Mouse (Mus musculus): ENCODE measurements around the gene Gm45208. TPM values are rescaled to one million over a fixed set of nuclear protein-coding genes. Genes with fewer than 3 reads are reported as not detected.

Gene Gm45208
- total RNA-seq, 2 experiments from 2014 or later, result not detected

DNA sequence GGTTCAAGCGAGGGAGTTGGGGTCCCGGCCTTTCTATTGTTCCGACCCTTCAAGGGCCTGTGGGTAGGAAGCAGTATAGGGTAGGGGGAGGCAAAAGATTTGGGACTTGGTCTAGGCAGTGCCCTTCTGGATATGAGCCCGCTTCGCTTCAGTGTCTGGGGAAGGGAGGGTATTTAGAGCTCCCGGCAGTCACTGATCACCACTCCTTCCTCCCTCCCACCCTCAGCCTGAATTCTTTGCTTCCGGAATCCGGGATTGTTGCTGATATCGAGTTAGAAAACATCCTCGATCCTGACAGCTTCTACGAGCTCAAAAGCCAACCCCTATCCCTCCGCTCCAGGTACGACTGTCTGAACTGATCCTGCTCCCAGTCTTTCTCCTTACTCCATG lies 43.2 kb downstream of the Gm45208 start:
- no peak for ATAC-seq (replicated peaks; ENCODE audit: low FRiP score, poor library complexity, severe bottlenecking)

DNA sequence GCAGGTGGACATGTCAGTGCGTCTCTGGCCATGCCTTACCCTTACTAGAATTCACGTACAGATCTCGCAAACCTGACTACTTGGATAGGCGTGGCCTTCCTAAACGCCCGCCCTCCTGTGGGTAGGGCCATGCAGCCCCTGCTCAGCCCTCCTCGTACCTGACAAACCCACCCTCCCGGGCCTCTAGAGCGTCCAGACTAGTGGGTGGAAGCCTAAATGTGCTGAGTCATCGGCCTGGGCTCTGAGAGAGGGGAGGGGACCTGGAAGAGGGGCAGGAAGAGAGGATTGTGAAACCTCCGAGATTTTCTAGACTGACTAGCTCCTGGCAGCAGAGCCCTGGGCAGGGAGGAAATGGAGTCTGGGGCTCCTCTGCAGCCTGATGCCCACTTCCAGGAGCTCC lies 43.7 kb downstream of the Gm45208 start:
- no peak for ATAC-seq (replicated peaks; ENCODE audit: low FRiP score, poor library complexity, severe bottlenecking)

GRCm38 (mm10) chrX:7769302-7770017 lies 47.4 kb downstream of the Gm45208 start:
- peak; percentile 72 for ATAC-seq (replicated peaks; ENCODE audit: low FRiP score, poor library complexity, severe bottlenecking)

DNA sequence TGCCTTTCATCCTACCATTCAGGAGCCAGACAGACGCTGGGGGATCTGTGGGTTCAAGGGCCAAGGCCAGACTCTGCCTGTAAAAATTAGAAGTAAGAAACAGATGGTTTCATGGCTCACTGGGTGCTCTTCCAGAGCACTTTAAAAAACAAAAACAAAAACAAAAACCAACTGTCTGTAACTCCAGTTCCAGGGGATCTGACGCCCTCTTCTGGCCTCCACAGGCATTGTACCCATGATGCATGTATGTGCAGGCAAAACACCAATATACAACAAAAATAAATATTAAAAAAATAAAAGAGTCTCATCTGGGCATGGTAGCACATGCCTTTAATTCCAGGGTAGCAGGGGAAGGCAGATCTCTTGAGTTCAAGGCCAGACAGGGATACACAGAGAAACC lies 50.7 kb downstream of the Gm45208 start:
- ATAC-seq (replicated peaks; ENCODE audit: low FRiP score, poor library complexity, severe bottlenecking), result no peak

GRCm38 (mm10) chrX:7775501-7776205 lies 53.6 kb downstream of the Gm45208 start:
- ATAC-seq (replicated peaks; ENCODE audit: low FRiP score, poor library complexity, severe bottlenecking), result no peak

- ATAC-seq (replicated peaks; ENCODE audit: low FRiP score, poor library complexity, severe bottlenecking), result peak; percentile 73
Measured at GRCm38 (mm10) chrX:7776329-7777082, 54.5 kb downstream of the Gm45208 start.

DNA sequence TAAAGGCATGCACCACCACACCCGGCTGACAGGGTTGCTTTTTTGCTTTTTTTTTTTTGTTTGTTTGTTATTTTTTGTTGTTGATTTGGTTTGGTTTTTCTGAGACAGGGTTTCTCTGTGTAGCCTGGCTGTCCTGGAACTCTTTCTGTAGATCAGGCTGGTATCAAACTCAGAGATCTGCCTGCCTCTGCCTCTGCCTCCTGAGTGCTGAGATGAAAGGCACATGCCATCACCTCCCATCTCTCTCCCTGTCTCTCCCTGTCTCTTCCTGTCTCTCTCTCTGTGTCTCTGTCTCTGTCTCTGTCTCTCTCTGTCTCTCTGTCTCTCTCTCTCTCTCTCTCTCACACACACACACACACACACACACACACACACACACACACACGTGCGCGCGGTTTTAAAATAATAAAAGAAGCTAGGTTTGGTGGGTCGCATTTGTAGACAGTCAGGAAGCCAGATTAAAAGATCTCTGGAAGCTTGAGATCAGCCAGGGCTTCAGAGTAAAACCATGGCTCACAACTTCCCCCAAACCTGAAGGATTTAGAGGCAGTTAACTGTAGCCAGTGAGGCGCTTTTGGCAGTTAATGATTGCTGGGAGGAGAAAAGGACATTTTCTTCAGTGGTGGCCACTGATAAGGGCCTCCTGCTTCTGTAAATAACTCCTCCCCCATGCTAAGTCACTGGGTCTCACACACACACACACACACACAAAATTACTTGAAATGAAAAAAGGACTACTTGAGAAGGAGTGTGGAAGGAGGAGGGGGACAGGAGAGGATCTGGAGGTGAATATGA lies 56.6 kb downstream of the Gm45208 start:
- ATAC-seq (replicated peaks; ENCODE audit: low FRiP score, poor library complexity, severe bottlenecking), result peak; percentile 97

DNA sequence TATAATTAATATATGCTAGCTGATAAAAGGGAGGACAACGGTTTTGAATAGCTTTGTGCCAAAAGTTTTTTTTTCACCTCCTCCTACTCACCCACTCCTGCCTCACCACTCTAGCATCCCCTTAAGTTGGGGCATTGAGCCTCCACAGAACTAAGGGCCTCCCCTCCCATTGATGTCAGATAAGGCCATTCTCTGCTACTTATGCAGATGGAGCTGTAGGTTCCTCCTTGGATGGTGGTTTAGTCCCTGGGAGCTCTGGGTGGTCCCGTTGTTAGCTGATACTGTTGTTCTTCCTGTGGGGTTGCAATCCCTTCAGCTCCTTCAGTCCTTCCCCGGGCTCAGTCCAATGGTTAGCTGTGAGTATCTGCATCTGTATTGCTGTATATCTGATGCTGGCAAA lies 57.2 kb downstream of the Gm45208 start:
- peak; percentile 53; the same call in 1 of the 2 replicates for ATAC-seq (replicated peaks; ENCODE audit: low FRiP score, poor library complexity, severe bottlenecking)

Other genes starting within 250 kb of the Gm45208 start
- gene Foxp3, start 148.6 kb upstream of the Gm45208 start, total RNA-seq (2015; ENCODE audit: low replicate concordance), result 2.2 and 3.8 TPM in 2 replicates
- not detected in 2 replicates for gene Foxp3, start 148.6 kb upstream of the Gm45208 start, total RNA-seq (2017; ENCODE audit: low replicate concordance)
- gene Ppp1r3f, start 148.0 kb upstream of the Gm45208 start, total RNA-seq (2015; ENCODE audit: low replicate concordance), result 10.1 TPM in 1 of 2 replicates, not detected in the other
- 0.26 TPM in 1 of 2 replicates, not detected in the other for gene Ppp1r3f, start 148.0 kb upstream of the Gm45208 start, total RNA-seq (2017; ENCODE audit: low replicate concordance)
- 8.6 and 9.2 TPM in 2 replicates for gene Ccdc22, start 116.7 kb upstream of the Gm45208 start, total RNA-seq (2015; ENCODE audit: low replicate concordance)
- gene Ccdc22, start 116.7 kb upstream of the Gm45208 start, total RNA-seq (2017; ENCODE audit: low replicate concordance), result 12.0 and 17.3 TPM in 2 replicates
- gene Cacna1f, start 115.2 kb upstream of the Gm45208 start, total RNA-seq (2015; ENCODE audit: low replicate concordance), result not detected in 2 replicates
- gene Cacna1f, start 115.2 kb upstream of the Gm45208 start, total RNA-seq (2017; ENCODE audit: low replicate concordance), result not detected in 2 replicates
- gene Syp, start 83.8 kb upstream of the Gm45208 start, total RNA-seq (2015; ENCODE audit: low replicate concordance), result not detected in 2 replicates
- gene Syp, start 83.8 kb upstream of the Gm45208 start, total RNA-seq (2017; ENCODE audit: low replicate concordance), result 0.51 TPM in 1 of 2 replicates, not detected in the other
- gene Prickle3, start 65.0 kb upstream of the Gm45208 start, total RNA-seq (2015; ENCODE audit: low replicate concordance), result 0.72 and 1.3 TPM in 2 replicates
- 0.23 and 0.90 TPM in 2 replicates for gene Prickle3, start 65.0 kb upstream of the Gm45208 start, total RNA-seq (2017; ENCODE audit: low replicate concordance)
- 64.6 and 96.2 TPM in 2 replicates for gene Plp2, start 50.9 kb upstream of the Gm45208 start, total RNA-seq (2015; ENCODE audit: low replicate concordance)
- gene Plp2, start 50.9 kb upstream of the Gm45208 start, total RNA-seq (2017; ENCODE audit: low replicate concordance), result 9.6 and 18.7 TPM in 2 replicates
- gene Magix, start 41.0 kb upstream of the Gm45208 start, total RNA-seq (2015; ENCODE audit: low replicate concordance), result not detected in 2 replicates
- not detected in 2 replicates for gene Magix, start 41.0 kb upstream of the Gm45208 start, total RNA-seq (2017; ENCODE audit: low replicate concordance)
- gene Gpkow, start 25.1 kb upstream of the Gm45208 start, total RNA-seq (2015; ENCODE audit: low replicate concordance), result 10.5 and 31.9 TPM in 2 replicates
- gene Gpkow, start 25.1 kb upstream of the Gm45208 start, total RNA-seq (2017; ENCODE audit: low replicate concordance), result 12.6 and 25.0 TPM in 2 replicates
- 42.2 and 59.5 TPM in 2 replicates for gene Wdr45, start 7.9 kb upstream of the Gm45208 start, total RNA-seq (2015; ENCODE audit: low replicate concordance)
- gene Wdr45, start 7.9 kb upstream of the Gm45208 start, total RNA-seq (2017; ENCODE audit: low replicate concordance), result 36.0 and 46.8 TPM in 2 replicates
- gene Praf2, start 6.2 kb downstream of the Gm45208 start, total RNA-seq (2015; ENCODE audit: low replicate concordance), result 1.3 and 2.5 TPM in 2 replicates
- 2.1 TPM in 1 of 2 replicates, not detected in the other for gene Praf2, start 6.2 kb downstream of the Gm45208 start, total RNA-seq (2017; ENCODE audit: low replicate concordance)
- not detected in 2 replicates for gene Ccdc120, start 28.7 kb downstream of the Gm45208 start, total RNA-seq (2015; ENCODE audit: low replicate concordance)
- not detected in 2 replicates for gene Ccdc120, start 28.7 kb downstream of the Gm45208 start, total RNA-seq (2017; ENCODE audit: low replicate concordance)
- 18.9 and 23.4 TPM in 2 replicates for gene Tfe3, start 40.3 kb downstream of the Gm45208 start, total RNA-seq (2015; ENCODE audit: low replicate concordance)
- gene Tfe3, start 40.3 kb downstream of the Gm45208 start, total RNA-seq (2017; ENCODE audit: low replicate concordance), result 21.5 and 22.7 TPM in 2 replicates
- 91.0 and 94.4 TPM in 2 replicates for gene Gripap1, start 67.5 kb downstream of the Gm45208 start, total RNA-seq (2015; ENCODE audit: low replicate concordance)
- gene Gripap1, start 67.5 kb downstream of the Gm45208 start, total RNA-seq (2017; ENCODE audit: low replicate concordance), result 87.0 and 176 TPM in 2 replicates
- gene Kcnd1, start 100.0 kb downstream of the Gm45208 start, total RNA-seq (2015; ENCODE audit: low replicate concordance), result 0.84 and 1.8 TPM in 2 replicates
- 0.68 and 3.6 TPM in 2 replicates for gene Kcnd1, start 100.0 kb downstream of the Gm45208 start, total RNA-seq (2017; ENCODE audit: low replicate concordance)
- 327 and 376 TPM in 2 replicates for gene Otud5, start 119.1 kb downstream of the Gm45208 start, total RNA-seq (2015; ENCODE audit: low replicate concordance)
- gene Otud5, start 119.1 kb downstream of the Gm45208 start, total RNA-seq (2017; ENCODE audit: low replicate concordance), result 471 and 476 TPM in 2 replicates
- gene Pim2, start 156.0 kb downstream of the Gm45208 start, total RNA-seq (2015; ENCODE audit: low replicate concordance), result 37.1 and 59.1 TPM in 2 replicates
- gene Pim2, start 156.0 kb downstream of the Gm45208 start, total RNA-seq (2017; ENCODE audit: low replicate concordance), result 16.0 and 22.5 TPM in 2 replicates
- 5.0 TPM in 1 of 2 replicates, not detected in the other for gene Slc35a2, start 161.8 kb downstream of the Gm45208 start, total RNA-seq (2015; ENCODE audit: low replicate concordance)
- gene Slc35a2, start 161.8 kb downstream of the Gm45208 start, total RNA-seq (2017; ENCODE audit: low replicate concordance), result 1.4 and 9.8 TPM in 2 replicates
- gene Pqbp1, start 177.0 kb downstream of the Gm45208 start, total RNA-seq (2015; ENCODE audit: low replicate concordance), result 23.1 and 24.9 TPM in 2 replicates
- gene Pqbp1, start 177.0 kb downstream of the Gm45208 start, total RNA-seq (2017; ENCODE audit: low replicate concordance), result 33.5 and 85.4 TPM in 2 replicates
- gene Timm17b, start 177.1 kb downstream of the Gm45208 start, total RNA-seq (2015; ENCODE audit: low replicate concordance), result 53.2 and 63.4 TPM in 2 replicates
- 10.7 and 20.7 TPM in 2 replicates for gene Timm17b, start 177.1 kb downstream of the Gm45208 start, total RNA-seq (2017; ENCODE audit: low replicate concordance)
- not detected in 2 replicates for gene Gm10491, start 185.6 kb downstream of the Gm45208 start, total RNA-seq (2015; ENCODE audit: low replicate concordance)
- gene Gm10491, start 185.6 kb downstream of the Gm45208 start, total RNA-seq (2017; ENCODE audit: low replicate concordance), result not detected in 2 replicates
- not detected in 2 replicates for gene Gm10490, start 187.3 kb downstream of the Gm45208 start, total RNA-seq (2015; ENCODE audit: low replicate concordance)
- gene Gm10490, start 187.3 kb downstream of the Gm45208 start, total RNA-seq (2017; ENCODE audit: low replicate concordance), result not detected in 2 replicates
- gene Pcsk1n, start 197.6 kb downstream of the Gm45208 start, total RNA-seq (2015; ENCODE audit: low replicate concordance), result not detected in 2 replicates
- gene Pcsk1n, start 197.6 kb downstream of the Gm45208 start, total RNA-seq (2017; ENCODE audit: low replicate concordance), result not detected in 2 replicates
- gene Eras, start 206.4 kb downstream of the Gm45208 start, total RNA-seq (2015; ENCODE audit: low replicate concordance), result not detected in 2 replicates
- not detected in 2 replicates for gene Eras, start 206.4 kb downstream of the Gm45208 start, total RNA-seq (2017; ENCODE audit: low replicate concordance)
- 7.2 and 15.9 TPM in 2 replicates for gene Hdac6, start 225.6 kb downstream of the Gm45208 start, total RNA-seq (2015; ENCODE audit: low replicate concordance)
- gene Hdac6, start 225.6 kb downstream of the Gm45208 start, total RNA-seq (2017; ENCODE audit: low replicate concordance), result 13.0 and 21.8 TPM in 2 replicates

Measured in erythroid progenitor cell, adult 5-6 weeks (primary cell).